Mouse (Mus musculus) stomach, postnatal 0 days (tissue): ENCODE data around the gene Gast.

Experiments
- CTCF ChIP-seq: IDR thresholded peaks from 2 replicates; pipeline ENCODE4 v1.5.1; 2016; ENCODE audit warnings: antibody characterized with exemption, low read depth, mild to moderate bottlenecking, moderate library complexity
- EP300 ChIP-seq: optimal IDR thresholded peaks from 2 replicates; pipeline ENCODE3; 2016; ENCODE audit warnings: antibody characterized with exemption

- no peak for TF ChIP-seq EP300
- TF ChIP-seq CTCF: no peak
These were observed 48.5 kb downstream of the Gast start for GRCm38 (mm10) chr11:100382682-100383081.
